Mouse (Mus musculus) ES-E14 (cell line): ENCODE measurements at regions not wholly inside any gene's neighbourhood (a gene's known extent, or its start where the extent isn't known, plus 50 kb on each side); places are given as distances from the start of the nearest gene placed in this dataset.

Experiments used
- HCFC1 ChIP-seq: IDR thresholded peaks from 2 replicates; pipeline ENCODE4 v1.6.1; 2012; ENCODE audit warnings: low read length, inconsistent platforms, borderline replicate concordance; ENCODE audit not compliant: insufficient read depth
- ZC3H11A ChIP-seq: IDR thresholded peaks from 2 replicates; pipeline ENCODE4 v1.6.1; 2012; ENCODE audit warnings: low read depth, mild to moderate bottlenecking, inconsistent platforms, low read length, borderline replicate concordance

- TF ChIP-seq ZC3H11A (no peak), HCFC1 (no peak)
These were observed 308.5 kb upstream of the Ccng1 start for GRCm38 (mm10) chr11:41063570-41063969.
